Mouse (Mus musculus): Measurements from ENCODE around the gene Fxyd5.

Fxyd5 gene

DNA sequence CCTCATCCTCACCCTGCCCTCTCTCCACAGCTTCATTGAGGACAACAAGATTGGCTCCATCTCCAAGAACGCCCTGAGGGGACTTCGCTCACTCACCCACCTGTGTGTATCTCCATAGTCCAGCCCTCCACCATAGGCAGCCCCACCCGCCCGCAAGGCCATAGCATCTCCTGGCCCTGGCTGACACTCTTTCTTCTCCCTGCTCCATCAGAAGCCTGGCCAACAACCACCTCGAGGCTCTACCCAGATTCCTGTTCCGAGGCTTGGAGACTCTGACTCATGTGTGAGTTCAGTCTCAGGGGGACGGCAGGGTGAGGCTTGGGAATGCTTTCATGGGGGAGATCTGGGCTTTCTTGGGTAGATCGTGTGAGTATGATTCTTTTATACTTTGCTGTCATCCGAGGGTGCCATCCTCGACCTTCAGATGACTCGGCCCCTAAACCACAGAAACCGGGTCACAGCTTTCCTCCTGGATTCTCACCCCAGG lies 20.8 kb upstream of the Fxyd5 start:
- CTCF ChIA-PET = no interaction called here

DNA sequence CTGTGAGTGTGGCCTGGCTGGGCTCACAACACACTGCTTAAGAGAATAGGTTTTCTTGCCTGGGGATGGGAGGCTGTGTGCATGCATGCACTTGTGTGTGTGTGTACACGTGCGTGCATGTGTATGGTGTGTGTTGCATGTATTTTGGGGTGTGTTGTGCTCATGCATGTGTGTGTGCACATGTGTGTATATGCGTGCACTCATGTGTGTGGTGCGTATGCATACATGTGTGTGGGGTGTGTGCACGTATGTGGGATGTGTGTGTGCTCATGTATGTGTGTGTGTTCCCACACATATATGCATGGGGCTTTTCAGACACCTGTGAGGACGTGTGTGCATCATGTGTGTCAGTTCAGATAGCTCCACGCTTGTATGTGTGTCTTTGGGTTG lies 18.3 kb upstream of the Fxyd5 start:
- CTCF ChIA-PET = interaction anchor here (0.5 to 0.7 kb wide), 2 partner anchors 17 to 37 kb away, joined by 3 to 4 read pairs; no protein-coding TSS in a partner anchor

DNA sequence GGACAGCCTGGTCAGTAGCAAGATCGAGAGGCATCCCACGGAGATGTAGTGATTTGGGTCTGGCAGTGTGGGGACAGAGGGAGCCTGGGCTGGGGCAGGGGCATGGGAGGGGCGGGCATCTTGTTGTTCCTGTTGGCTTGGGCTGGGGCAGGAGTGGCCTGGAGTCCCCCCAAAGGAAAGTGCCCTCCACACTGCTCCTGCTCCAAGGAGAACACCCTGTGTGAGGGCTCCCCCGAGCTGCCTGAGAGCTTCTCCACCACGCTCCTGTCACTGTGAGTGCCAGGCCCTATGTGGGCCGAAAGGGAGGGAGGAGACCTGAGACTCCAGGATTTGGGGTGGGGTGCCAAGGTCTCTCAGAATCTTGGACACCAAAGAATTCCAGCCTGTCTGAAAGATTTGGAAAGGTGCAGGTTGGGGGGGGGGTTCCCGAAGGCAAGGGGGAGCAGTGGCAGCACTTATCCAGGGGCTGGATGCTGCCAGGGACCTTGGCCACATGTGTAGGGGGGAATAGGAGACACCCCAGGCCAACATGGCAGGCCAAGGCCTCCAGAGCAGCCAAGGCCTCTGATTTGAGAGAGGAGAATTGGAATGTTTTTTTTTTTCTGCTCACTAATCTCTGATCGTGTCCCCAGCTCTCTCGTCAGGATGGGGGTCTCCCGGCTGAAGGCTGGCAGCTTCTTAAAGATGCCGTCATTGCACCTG lies 17.8 kb upstream of the Fxyd5 start:
- CTCF ChIA-PET = interaction anchor here (0.7 kb wide), 1 partner anchor 18 kb away, joined by 3 read pairs; no protein-coding TSS in a partner anchor

DNA sequence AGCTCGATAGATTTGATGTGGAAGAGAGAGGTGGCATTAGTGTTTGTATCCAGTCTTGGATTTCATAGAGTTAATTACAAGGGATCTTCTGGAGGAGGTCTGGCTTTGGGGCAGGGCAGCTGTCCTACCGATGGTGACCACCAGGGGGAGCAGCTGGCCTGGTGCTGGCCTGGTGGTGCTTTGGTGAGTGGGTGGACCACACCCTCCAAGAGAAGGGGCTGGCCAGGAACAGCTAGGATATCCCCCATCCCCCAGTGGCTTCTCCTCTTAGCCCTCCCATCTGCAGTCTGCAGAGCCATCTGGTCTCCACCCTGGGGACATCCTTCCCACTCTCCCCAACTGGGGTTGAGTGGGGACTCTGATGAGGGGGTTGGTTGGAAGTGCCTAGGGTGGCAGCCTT lies 16.8 kb upstream of the Fxyd5 start, which contains the start of gene Lgi4:
Lgi4 (plus strand) TSS at position 235 of the 400 bp plus-strand sequence.
- CTCF ChIA-PET = interaction anchor here (0.7 to 1.2 kb wide), 3 partner anchors 38 to 936 kb away, joined by 4 to 6 read pairs (median 5); no protein-coding TSS in a partner anchor

DNA sequence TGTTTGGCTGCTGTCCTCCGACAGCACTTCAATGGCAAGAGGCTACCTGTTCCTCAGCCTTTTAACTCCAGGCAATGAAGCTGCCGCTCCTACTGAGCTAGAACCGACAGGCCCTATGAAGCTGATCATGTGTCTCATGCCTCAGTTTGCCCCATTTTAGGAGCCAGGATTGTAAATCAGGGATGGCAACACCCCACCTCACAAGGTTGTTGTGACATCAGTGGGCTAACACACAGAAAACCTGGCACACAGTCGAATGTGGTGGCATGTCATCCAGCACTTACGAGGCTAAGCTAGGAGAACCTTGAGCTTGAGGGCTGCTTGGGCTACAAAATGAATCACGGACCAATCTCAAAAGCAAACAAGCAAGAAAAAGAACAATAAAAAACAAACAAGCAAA lies 15.9 kb upstream of the Fxyd5 start:
- CTCF ChIA-PET = interaction anchor here (0.8 to 1.2 kb wide), 4 partner anchors 39 to 198 kb away, joined by 3 to 4 read pairs (median 4); no protein-coding TSS in a partner anchor

DNA sequence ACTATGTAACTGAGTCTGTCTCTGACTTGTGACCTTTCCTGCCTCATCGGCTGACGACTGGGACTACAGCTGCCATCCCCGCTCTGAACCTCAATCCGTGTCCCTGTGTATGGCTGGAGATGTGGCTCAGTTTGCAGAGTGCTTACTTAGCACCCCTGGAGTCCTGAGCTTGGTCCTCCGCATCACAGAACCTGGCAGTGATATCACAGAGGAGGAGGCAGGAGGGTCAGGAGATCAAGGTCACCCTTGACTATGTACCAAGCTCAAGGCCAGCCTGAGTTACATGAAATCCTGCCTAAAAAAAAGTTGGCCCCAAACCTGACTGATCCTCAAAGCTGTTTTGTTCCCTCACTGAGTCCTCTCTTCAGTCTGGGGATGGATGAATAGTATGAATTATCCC lies 15.4 kb upstream of the Fxyd5 start:
- CTCF ChIA-PET = interaction anchor here (0.8 to 1.0 kb wide), 3 partner anchors 39 to 198 kb away, joined by 3 to 4 read pairs (median 4); no protein-coding TSS in a partner anchor

DNA sequence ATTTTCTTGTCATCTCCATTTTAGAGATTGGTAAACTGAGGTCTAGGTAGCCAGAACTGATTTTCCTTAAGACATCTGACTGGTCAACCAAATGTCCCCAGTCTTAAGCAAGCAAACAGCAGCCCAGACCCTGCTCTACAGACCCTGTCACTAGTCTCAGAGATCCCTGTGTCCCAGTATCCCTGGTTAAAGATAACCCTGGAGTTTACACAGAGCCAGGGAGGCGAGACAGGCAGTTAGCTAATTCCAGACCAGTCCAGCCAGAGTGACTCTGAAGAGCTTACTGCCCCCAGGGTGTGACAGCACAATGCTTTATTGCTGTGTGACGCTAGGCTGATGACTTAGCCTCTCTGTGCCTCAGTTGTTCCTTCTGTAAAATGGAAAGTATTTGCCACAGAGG lies 14.8 kb upstream of the Fxyd5 start, which contains the start of gene Fxyd1:
Fxyd1 (minus strand) TSS at position 129 of the 400 bp plus-strand sequence.
- CTCF ChIA-PET = no interaction called here

GRCm38 (mm10) chr7:31056448-31056847 lies 14.2 kb upstream of the Fxyd5 start:
- CTCF ChIA-PET = no interaction called here

GRCm38 (mm10) chr7:31055883-31056282 lies 13.6 kb upstream of the Fxyd5 start:
- CTCF ChIA-PET = no interaction called here

- CTCF ChIA-PET = interaction anchor here (0.5 kb wide), 1 partner anchor 10 kb away, joined by 4 read pairs; no protein-coding TSS in a partner anchor
These were observed 13.1 kb upstream of the Fxyd5 start for GRCm38 (mm10) chr7:31055354-31055824.

DNA sequence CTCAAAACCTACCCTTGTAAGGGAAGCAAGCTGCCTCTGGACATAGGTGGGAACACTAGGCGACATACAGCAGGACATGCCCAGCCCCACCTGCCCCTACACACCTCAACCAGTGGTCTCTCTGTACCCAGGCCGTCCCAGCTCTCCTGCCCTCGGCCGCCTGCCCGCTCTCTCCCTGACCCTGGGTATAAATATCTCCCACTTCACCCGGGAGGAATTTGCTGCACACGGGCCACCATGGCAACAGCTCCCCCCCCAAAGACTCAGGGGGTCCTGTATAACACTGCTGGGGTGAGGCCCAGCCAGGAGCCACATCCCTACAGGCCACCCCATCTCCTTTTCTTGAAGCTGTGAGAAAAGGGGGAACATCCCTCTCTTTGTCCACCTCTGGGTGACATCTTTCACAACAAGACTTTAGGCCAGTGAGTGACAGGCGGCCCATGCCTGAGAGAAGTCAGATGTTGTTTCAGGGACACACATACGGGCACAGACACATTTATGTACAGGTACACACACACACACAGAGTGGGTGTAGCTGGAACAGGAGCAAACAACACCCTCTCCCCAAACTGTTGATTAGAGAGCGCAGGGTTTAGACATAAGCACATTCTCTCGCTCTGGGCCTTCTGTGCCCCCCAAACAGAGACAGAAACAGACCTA lies 12.5 kb upstream of the Fxyd5 start:
- CTCF ChIA-PET = interaction anchor here (0.5 kb wide), 1 partner anchor 11 kb away, joined by 4 read pairs; no protein-coding TSS in a partner anchor

- CTCF ChIA-PET = interaction anchor here (0.7 kb wide), 1 partner anchor 33 kb away, joined by 4 read pairs; no protein-coding TSS in a partner anchor
These were observed 11.7 kb upstream of the Fxyd5 start for GRCm38 (mm10) chr7:31053882-31054447.

- CTCF ChIA-PET = no interaction called here
These were observed 10.6 kb upstream of the Fxyd5 start for GRCm38 (mm10) chr7:31052636-31053434.

DNA sequence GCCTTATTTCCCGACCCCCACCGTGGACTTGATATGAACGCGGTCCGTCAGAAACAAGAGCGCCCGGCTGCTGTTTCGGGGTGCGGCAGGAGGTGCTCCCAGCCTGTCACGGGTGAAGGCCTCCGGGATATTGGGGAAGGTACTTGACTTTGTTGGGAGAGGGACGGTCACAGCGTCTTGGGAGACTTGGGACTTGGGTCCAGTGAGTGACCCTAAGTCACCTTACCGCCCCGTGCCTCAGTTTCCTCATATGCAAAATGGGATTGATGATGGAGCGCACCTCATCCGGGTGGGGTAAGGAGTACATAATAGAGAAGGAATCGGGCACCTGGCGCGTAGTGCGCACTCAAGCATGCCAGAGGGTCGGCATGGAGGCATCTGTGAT lies 10.0 kb upstream of the Fxyd5 start:
- CTCF ChIA-PET = interaction anchor here (1.8 kb wide), 1 partner anchor 10 kb away, joined by 6 read pairs; the partner anchor contains the start of gene Fxyd5

DNA sequence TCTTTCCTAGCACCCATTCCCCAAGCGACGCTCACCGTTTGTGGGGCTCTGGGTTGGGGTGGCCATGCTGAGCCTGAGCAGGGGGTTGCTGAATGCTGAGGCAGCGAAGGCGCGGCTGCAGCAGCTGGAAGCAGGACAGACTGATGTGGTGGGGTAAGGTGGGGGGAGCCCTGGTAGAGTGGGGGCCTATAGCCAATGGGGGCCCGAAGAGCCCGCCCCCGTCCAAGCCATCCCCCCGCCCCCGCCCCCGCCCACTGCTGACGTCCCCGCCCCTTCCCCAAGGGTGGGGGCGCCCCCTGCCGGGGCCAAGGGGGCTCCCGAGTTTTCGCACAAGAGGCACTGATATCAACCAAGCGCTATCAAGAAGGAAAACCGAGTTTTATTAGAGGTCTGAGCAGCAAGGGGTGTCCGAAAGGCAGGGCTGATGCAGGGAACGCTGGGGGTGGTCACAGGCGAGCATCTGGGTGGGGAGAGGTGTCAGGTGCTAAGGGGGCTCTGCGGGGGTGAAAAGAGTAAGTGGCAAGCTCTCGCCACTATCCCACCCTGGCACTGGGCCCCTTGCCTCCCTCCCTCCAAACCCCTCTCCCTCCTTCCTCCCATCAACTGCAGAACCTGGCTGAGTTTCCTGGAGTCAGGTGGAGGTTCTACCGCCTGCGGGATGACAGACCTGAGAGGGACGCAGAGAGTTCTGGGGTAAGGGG lies 9.2 kb upstream of the Fxyd5 start, which contains the start of gene Fxyd7:
Fxyd7 (minus strand) TSS at position 147 of the 701 bp plus-strand sequence.
- CTCF ChIA-PET = interaction anchor here (1.8 kb wide), 1 partner anchor 9 kb away, joined by 6 read pairs; the partner anchor contains the start of gene Fxyd5

DNA sequence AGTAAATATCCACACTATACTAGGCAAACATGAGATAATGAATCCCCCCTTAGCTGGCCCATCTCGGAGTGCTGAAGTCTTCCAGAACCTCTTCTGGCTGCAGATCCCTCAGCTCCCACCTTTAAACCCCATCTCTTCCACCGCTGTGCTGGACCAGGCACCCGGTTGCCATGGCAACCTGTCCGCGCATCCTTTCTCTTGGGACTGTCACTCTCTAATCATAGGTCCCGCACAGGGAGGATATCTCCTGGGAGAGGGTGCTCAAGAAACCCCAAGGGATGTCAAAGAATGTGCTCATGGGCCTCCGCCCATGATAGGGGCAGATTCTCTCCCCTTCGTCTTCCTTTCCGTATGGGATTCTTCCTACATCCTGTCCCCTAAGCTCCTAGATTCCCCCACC lies 8.6 kb upstream of the Fxyd5 start:
- CTCF ChIA-PET = interaction anchor here (1.8 kb wide), 1 partner anchor 9 kb away, joined by 6 read pairs; the partner anchor contains the start of gene Fxyd5

DNA sequence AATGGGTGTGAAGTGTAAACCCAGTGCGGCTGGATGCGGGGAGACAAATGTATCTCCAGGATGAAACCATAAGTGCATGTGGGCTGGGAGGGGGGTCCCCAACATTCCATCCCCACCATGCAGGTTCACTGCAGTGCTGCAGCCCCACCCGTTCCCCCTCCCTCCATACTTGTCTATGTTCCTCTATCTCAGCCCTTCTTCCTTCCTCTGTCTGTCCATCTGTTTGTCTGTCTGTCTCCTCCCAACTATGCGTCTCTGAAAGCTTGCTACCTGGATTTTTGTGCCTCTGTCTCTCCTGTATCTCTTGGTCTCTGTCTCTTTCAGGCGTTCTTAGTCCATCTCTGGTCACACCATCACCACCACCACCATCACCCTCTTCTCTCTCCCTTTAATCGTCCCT lies 8.2 kb upstream of the Fxyd5 start:
- CTCF ChIA-PET = interaction anchor here (0.6 to 1.8 kb wide), 2 partner anchors 8 to 1572 kb away, joined by 4 to 6 read pairs; partner anchors contain the start of gene Fxyd5

GRCm38 (mm10) chr7:31049846-31050281 lies 7.6 kb upstream of the Fxyd5 start:
- CTCF ChIA-PET = no interaction called here

DNA sequence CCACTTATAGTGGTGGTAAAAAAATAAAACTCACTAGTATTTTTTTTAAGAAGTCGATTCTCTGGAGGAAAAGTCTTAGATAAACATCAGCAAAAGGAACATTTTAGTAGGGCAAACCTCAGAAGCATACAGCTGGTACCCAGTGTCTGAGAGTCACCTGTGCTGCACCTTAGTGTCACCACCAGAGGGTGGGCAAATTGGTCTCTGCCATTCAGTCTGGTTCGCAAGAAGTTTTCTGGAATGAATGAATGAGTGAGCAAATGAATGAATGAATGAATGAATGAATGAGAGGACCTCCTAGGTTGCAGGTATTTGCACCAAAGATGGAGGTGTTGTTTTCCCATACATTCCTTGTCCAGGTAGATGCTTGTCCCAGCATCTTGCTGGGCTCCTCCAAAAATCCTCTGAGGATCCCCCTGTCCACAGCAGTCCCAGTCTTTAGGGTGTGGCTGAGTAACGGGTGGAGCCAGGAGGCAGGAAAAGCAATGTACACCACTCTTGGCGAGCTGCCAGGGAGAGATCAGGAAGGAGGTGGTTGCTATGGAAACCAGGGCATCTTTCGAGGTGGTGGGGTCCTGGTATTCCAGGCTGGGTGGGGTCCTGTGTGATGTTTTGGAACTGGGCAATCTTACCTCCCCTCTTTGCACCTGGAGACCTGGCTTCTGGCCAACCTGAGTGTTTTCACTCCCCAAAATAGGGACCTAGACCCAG lies 7.0 kb upstream of the Fxyd5 start:
- CTCF ChIA-PET = no interaction called here

All from spleen, embryonic (tissue).